ENCODE assay signal across 35 mouse cellular contexts in genomic region chrX:138500510-138500909, GRCm38 (mm10).
"Had no signal": no experiment of that assay in that cellular context is flagged by ENCODE, and none has a peak within 500 bp of the region (broad histone marks: within the 10 kb centered on the region; RNA-seq: fewer than 3 reads in every experiment).

No protein-coding gene starts in this region.

- DNase-seq: heart, adult 2 months; heart, postnatal 10 days; heart, postnatal 14 days; heart, postnatal 36 days; heart, postnatal 4 days; kidney, adult 11 months; kidney, adult 18-20 months; kidney, adult 2 months; kidney, adult 8-10 months; kidney, adult 9 months; kidney, postnatal 10 days; kidney, postnatal 14 days; kidney, postnatal 25 days; kidney, postnatal 36 days; kidney, postnatal 4 days; layer of hippocampus, adult 9-11 months; layer of hippocampus, postnatal 36 days had no signal

- H3K9me3 ChIP-seq: heart, embryonic 10.5 days; heart, embryonic 12.5 days; heart, embryonic 13.5 days; heart, embryonic 15.5 days; hindbrain, embryonic 10.5 days; hindbrain, embryonic 12.5 days; hindbrain, embryonic 13.5 days; hindbrain, embryonic 15.5 days; intestine, embryonic 15.5 days; kidney, embryonic 15.5 days had no signal

- H3K27ac ChIP-seq: heart, adult 2 months; heart, embryonic 10.5 days; heart, embryonic 13.5 days; heart, embryonic 15.5 days; hindbrain, embryonic 10.5 days; hindbrain, embryonic 12.5 days; hindbrain, embryonic 13.5 days; hindbrain, embryonic 14.5 days; hindbrain, embryonic 15.5 days; hindbrain, postnatal 0 days; intestine, embryonic 15.5 days; kidney, embryonic 15.5 days; kidney, postnatal 0 days; layer of hippocampus, adult 2 months had no signal

- H3K4me3 ChIP-seq: heart, adult 2 months; heart, embryonic 10.5 days; heart, embryonic 12.5 days; heart, embryonic 13.5 days; heart, embryonic 15.5 days; hindbrain, embryonic 10.5 days; hindbrain, embryonic 12.5 days; hindbrain, embryonic 13.5 days; hindbrain, embryonic 15.5 days; intestine, embryonic 15.5 days; kidney, embryonic 15.5 days; layer of hippocampus, adult 2 months had no signal

- ATAC-seq: hindbrain, postnatal 0 days; inflammation-experienced regulatory T-cells, adult 6 months; intestine, embryonic 15.5 days; intestine, embryonic 16.5 days; intestine, postnatal 0 days had no signal

- H3K27me3 ChIP-seq: heart, embryonic 12.5 days; heart, embryonic 13.5 days; heart, embryonic 15.5 days; hindbrain, embryonic 12.5 days; hindbrain, embryonic 13.5 days; hindbrain, embryonic 15.5 days; intestine, embryonic 15.5 days; kidney, embryonic 15.5 days had no signal

- H3K4me2 ChIP-seq: heart, embryonic 11.5 days; heart, embryonic 12.5 days; heart, embryonic 13.5 days; heart, embryonic 15.5 days; hindbrain, embryonic 12.5 days; hindbrain, embryonic 13.5 days; hindbrain, embryonic 14.5 days; hindbrain, embryonic 15.5 days; intestine, embryonic 15.5 days; kidney, embryonic 15.5 days had no signal

- H3K9ac ChIP-seq: heart, embryonic 12.5 days; heart, embryonic 13.5 days; heart, embryonic 15.5 days; hindbrain, embryonic 12.5 days; hindbrain, embryonic 13.5 days; hindbrain, embryonic 14.5 days; hindbrain, embryonic 15.5 days; intestine, embryonic 15.5 days; kidney, embryonic 15.5 days had no signal

- H3K36me3 ChIP-seq: heart, embryonic 10.5 days; heart, embryonic 12.5 days; heart, embryonic 13.5 days; heart, embryonic 15.5 days; hindbrain, embryonic 10.5 days; hindbrain, embryonic 12.5 days; hindbrain, embryonic 13.5 days; hindbrain, embryonic 15.5 days; intestine, embryonic 15.5 days; kidney, embryonic 15.5 days had no signal

- H3K4me1 ChIP-seq: heart, embryonic 10.5 days; heart, embryonic 12.5 days; heart, embryonic 13.5 days; heart, embryonic 15.5 days; hindbrain, embryonic 10.5 days; hindbrain, embryonic 12.5 days; hindbrain, embryonic 13.5 days; hindbrain, embryonic 15.5 days; intestine, embryonic 15.5 days; kidney, embryonic 15.5 days had no signal
